Mouse (Mus musculus): ENCODE data around the gene Rprd1b. TPM values are rescaled to one million over a fixed set of nuclear protein-coding genes. Genes with fewer than 3 reads are reported as not detected.

Gene Rprd1b
- polyA plus RNA-seq, 1 experiment from 2014 or later = 48.2 TPM

GRCm38 (mm10) chr2:158122814-158123213, 94.5 kb downstream of the Rprd1b start:
- Histone ChIP-seq H3K9ac (ENCODE audit: low read depth, low read length) (no peak overlapping the region), H3K27ac (ENCODE audit: low read depth, low read length) (no peak overlapping the region), H3K4me2 (no peak overlapping the region), H3K4me3 (ENCODE audit: low read depth, low read length) (no peak overlapping the region), H3K27me3 (replicated peaks; ENCODE audit: control insufficient read depth, insufficient read depth, low read length) (no peaks in the 10 kb centered on the region), H3K36me3 (ENCODE audit: control insufficient read depth, insufficient read depth, low read length) (peaks cover 37% of the 10 kb centered on the region), H3K4me1 (replicated peaks; ENCODE audit: control insufficient read depth, insufficient read depth, low read length) (peaks cover 14% of the 10 kb centered on the region), H3K9me3 (ENCODE audit: control insufficient read depth, low read length) (no peaks in the 10 kb centered on the region)
- DNase-seq (ENCODE audit: low spot score) (no peak), ATAC-seq (replicated peaks; ENCODE audit: low FRiP score) (no peak)
- WGBS = 82% methylated on average over 6 of the region's 6 CpGs

- DNase-seq (ENCODE audit: low spot score) = no peak
- no peak overlapping the region for H3K27ac ChIP-seq (ENCODE audit: low read depth, low read length)
- no peaks in the 10 kb centered on the region for H3K27me3 ChIP-seq (replicated peaks; ENCODE audit: control insufficient read depth, insufficient read depth, low read length)
- no peak for ATAC-seq (replicated peaks; ENCODE audit: low FRiP score)
- H3K4me3 ChIP-seq (ENCODE audit: low read depth, low read length) = no peak overlapping the region
- peaks cover 36% of the 10 kb centered on the region for H3K36me3 ChIP-seq (ENCODE audit: control insufficient read depth, insufficient read depth, low read length)
- 88% methylated on average over 6 of the region's 6 CpGs for WGBS
- peaks cover 7% of the 10 kb centered on the region; the same call in 1 of the 2 replicates for H3K4me1 ChIP-seq (replicated peaks; ENCODE audit: control insufficient read depth, insufficient read depth, low read length)
- no peaks in the 10 kb centered on the region for H3K9me3 ChIP-seq (ENCODE audit: control insufficient read depth, low read length)
- H3K9ac ChIP-seq (ENCODE audit: low read depth, low read length) = no peak overlapping the region
- no peak overlapping the region for H3K4me2 ChIP-seq
Observed at GRCm38 (mm10) chr2:158127245-158127644, 98.9 kb downstream of the Rprd1b start.

DNA sequence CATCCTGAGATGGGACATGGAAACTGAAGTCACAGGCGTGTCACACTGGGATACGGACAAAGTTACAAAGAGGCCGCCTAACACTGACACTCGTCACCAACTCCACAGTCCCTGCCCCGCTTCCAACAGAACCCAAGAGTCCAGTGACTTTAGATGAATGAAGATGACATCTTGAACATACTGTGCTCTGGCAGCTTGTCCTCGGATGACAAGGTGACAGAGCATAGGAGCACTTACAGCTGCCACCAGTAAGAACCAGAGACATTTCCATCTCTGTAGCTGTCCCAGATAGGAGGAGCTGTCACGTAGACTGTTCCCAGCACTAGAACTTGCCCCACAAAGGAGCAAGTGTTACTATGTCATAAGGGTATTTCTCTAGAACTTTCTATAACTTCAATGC, 99.6 kb downstream of the Rprd1b start:
- H3K36me3 ChIP-seq (ENCODE audit: control insufficient read depth, insufficient read depth, low read length) = peaks cover 39% of the 10 kb centered on the region
- H3K27ac ChIP-seq (ENCODE audit: low read depth, low read length) = no peak overlapping the region
- no peak for DNase-seq (ENCODE audit: low spot score)
- H3K9ac ChIP-seq (ENCODE audit: low read depth, low read length) = no peak overlapping the region
- H3K4me3 ChIP-seq (ENCODE audit: low read depth, low read length) = no peak overlapping the region
- no peaks in the 10 kb centered on the region for H3K27me3 ChIP-seq (replicated peaks; ENCODE audit: control insufficient read depth, insufficient read depth, low read length)
- H3K4me2 ChIP-seq = no peak overlapping the region
- H3K4me1 ChIP-seq (replicated peaks; ENCODE audit: control insufficient read depth, insufficient read depth, low read length) = peaks cover 7% of the 10 kb centered on the region; the same call in 1 of the 2 replicates
- ATAC-seq (replicated peaks; ENCODE audit: low FRiP score) = no peak
- 89% methylated on average over 7 of the region's 7 CpGs for WGBS
- no peaks in the 10 kb centered on the region for H3K9me3 ChIP-seq (ENCODE audit: control insufficient read depth, low read length)

DNA sequence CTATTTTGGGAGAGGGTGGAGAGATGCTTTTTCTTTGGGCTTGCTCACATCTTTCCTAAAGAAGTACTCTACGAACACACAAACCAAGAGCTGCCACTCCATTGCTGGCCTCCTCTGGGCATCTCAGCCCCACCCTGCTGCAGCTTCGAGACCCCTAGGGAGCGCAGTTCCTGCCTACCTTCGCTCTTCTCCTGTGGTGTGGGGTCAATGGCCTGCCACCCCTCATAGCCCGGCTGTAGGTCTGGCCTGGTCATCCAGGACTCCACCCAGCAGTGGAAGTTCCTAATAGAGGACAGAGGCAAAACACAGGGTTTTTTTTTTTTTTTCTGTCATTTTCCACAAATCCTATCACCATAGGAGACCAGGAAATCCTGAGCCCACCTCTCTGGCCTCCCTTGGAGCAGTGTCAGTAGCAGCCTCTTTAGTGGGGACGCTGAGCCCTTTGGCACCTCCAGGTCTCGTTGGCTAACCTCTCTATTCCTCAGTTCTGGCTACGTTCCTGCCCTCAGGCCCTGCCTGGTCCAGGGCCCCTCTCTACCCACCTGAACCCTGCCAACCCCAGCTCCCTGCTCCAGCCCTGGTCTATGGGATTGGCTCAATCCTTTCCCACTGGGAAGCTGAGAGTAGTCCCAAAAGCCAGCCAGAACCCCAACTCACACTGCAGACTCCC, 100.3 kb downstream of the Rprd1b start:
- H3K36me3 ChIP-seq (ENCODE audit: control insufficient read depth, insufficient read depth, low read length) = peaks cover 40% of the 10 kb centered on the region
- no peak overlapping the region for H3K9ac ChIP-seq (ENCODE audit: low read depth, low read length)
- no peaks in the 10 kb centered on the region for H3K9me3 ChIP-seq (ENCODE audit: control insufficient read depth, low read length)
- no peak overlapping the region for H3K4me2 ChIP-seq
- no peak overlapping the region for H3K4me3 ChIP-seq (ENCODE audit: low read depth, low read length)
- WGBS = 86% methylated on average over 8 of the region's 8 CpGs
- ATAC-seq (replicated peaks; ENCODE audit: low FRiP score) (no peak), DNase-seq (ENCODE audit: low spot score) (no peak)
- peaks cover 7% of the 10 kb centered on the region; the same call in 1 of the 2 replicates for H3K4me1 ChIP-seq (replicated peaks; ENCODE audit: control insufficient read depth, insufficient read depth, low read length)
- no peak overlapping the region for H3K27ac ChIP-seq (ENCODE audit: low read depth, low read length)
- no peaks in the 10 kb centered on the region for H3K27me3 ChIP-seq (replicated peaks; ENCODE audit: control insufficient read depth, insufficient read depth, low read length)

GRCm38 (mm10) chr2:158129291-158130002, 101.2 kb downstream of the Rprd1b start:
- H3K27me3 ChIP-seq (replicated peaks; ENCODE audit: control insufficient read depth, insufficient read depth, low read length) = no peaks in the 10 kb centered on the region
- H3K9ac ChIP-seq (ENCODE audit: low read depth, low read length) = no peak overlapping the region
- 83% methylated on average over 16 of the region's 16 CpGs for WGBS
- H3K4me2 ChIP-seq = no peak overlapping the region
- peaks cover 37% of the 10 kb centered on the region for H3K36me3 ChIP-seq (ENCODE audit: control insufficient read depth, insufficient read depth, low read length)
- no peaks in the 10 kb centered on the region for H3K9me3 ChIP-seq (ENCODE audit: control insufficient read depth, low read length)
- peaks cover 10% of the 10 kb centered on the region; the same call in 1 of the 2 replicates for H3K4me1 ChIP-seq (replicated peaks; ENCODE audit: control insufficient read depth, insufficient read depth, low read length)
- no peak overlapping the region for H3K27ac ChIP-seq (ENCODE audit: low read depth, low read length)
- ATAC-seq (replicated peaks; ENCODE audit: low FRiP score) = no peak
- DNase-seq (ENCODE audit: low spot score) = no peak
- no peak overlapping the region for H3K4me3 ChIP-seq (ENCODE audit: low read depth, low read length)

GRCm38 (mm10) chr2:158130391-158130986, 102.2 kb downstream of the Rprd1b start:
- H3K9ac ChIP-seq (ENCODE audit: low read depth, low read length) = no peak overlapping the region

GRCm38 (mm10) chr2:158131197-158131835, 103.0 kb downstream of the Rprd1b start:
- 86% methylated on average over 13 of the region's 13 CpGs for WGBS
- no peak overlapping the region for H3K4me3 ChIP-seq (ENCODE audit: low read depth, low read length)
- peaks cover 25% of the 10 kb centered on the region for H3K36me3 ChIP-seq (ENCODE audit: control insufficient read depth, insufficient read depth, low read length)
- H3K27me3 ChIP-seq (replicated peaks; ENCODE audit: control insufficient read depth, insufficient read depth, low read length) = no peaks in the 10 kb centered on the region
- no peak overlapping the region for H3K27ac ChIP-seq (ENCODE audit: low read depth, low read length)
- ATAC-seq (replicated peaks; ENCODE audit: low FRiP score) (no peak), DNase-seq (ENCODE audit: low spot score) (no peak)
- peaks cover 10% of the 10 kb centered on the region; the same call in 1 of the 2 replicates for H3K4me1 ChIP-seq (replicated peaks; ENCODE audit: control insufficient read depth, insufficient read depth, low read length)
- H3K4me2 ChIP-seq = no peak overlapping the region
- no peaks in the 10 kb centered on the region for H3K9me3 ChIP-seq (ENCODE audit: control insufficient read depth, low read length)
- H3K9ac ChIP-seq (ENCODE audit: low read depth, low read length) = no peak overlapping the region

More at GRCm38 (mm10) chr2:158130391-158130986, 102.2 kb downstream of the Rprd1b start:
- Histone ChIP-seq H3K27me3 (replicated peaks; ENCODE audit: control insufficient read depth, insufficient read depth, low read length) (no peaks in the 10 kb centered on the region), H3K4me2 (no peak overlapping the region), H3K27ac (ENCODE audit: low read depth, low read length) (no peak overlapping the region), H3K4me1 (replicated peaks; ENCODE audit: control insufficient read depth, insufficient read depth, low read length) (peaks cover 10% of the 10 kb centered on the region; the same call in 1 of the 2 replicates), H3K4me3 (ENCODE audit: low read depth, low read length) (no peak overlapping the region), H3K9me3 (ENCODE audit: control insufficient read depth, low read length) (no peaks in the 10 kb centered on the region), H3K36me3 (ENCODE audit: control insufficient read depth, insufficient read depth, low read length) (peaks cover 31% of the 10 kb centered on the region)
- 69% methylated on average over 5 of the region's 5 CpGs for WGBS
- no peak for ATAC-seq (replicated peaks; ENCODE audit: low FRiP score)
- DNase-seq (ENCODE audit: low spot score) = no peak

DNA sequence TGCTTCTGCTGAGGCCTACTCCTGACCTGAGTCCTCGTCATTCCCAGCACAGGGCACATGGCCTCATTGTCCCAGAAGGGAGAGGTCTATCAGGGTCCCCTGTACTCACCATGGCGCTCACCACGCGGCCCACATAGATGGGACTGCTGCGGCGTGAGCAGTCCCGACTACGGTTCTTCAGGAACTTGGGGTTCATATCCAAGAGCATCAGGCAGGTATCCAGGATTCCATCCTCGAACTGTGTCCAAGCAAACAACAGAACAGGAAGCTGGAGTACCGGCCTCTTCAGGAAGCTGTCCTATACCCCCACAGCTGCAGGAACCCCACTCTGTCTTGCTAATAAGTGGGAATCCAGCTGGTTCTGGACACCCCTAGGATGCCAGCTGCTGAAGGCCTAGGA, 104.0 kb downstream of the Rprd1b start:
- ATAC-seq (replicated peaks; ENCODE audit: low FRiP score) (no peak), DNase-seq (ENCODE audit: low spot score) (no peak)
- Histone ChIP-seq H3K36me3 (ENCODE audit: control insufficient read depth, insufficient read depth, low read length) (peaks cover 23% of the 10 kb centered on the region), H3K4me2 (no peak overlapping the region), H3K4me1 (replicated peaks; ENCODE audit: control insufficient read depth, insufficient read depth, low read length) (peaks cover 10% of the 10 kb centered on the region; the same call in 1 of the 2 replicates), H3K4me3 (ENCODE audit: low read depth, low read length) (no peak overlapping the region), H3K9ac (ENCODE audit: low read depth, low read length) (no peak overlapping the region), H3K27me3 (replicated peaks; ENCODE audit: control insufficient read depth, insufficient read depth, low read length) (no peaks in the 10 kb centered on the region), H3K9me3 (ENCODE audit: control insufficient read depth, low read length) (no peaks in the 10 kb centered on the region), H3K27ac (ENCODE audit: low read depth, low read length) (no peak overlapping the region)
- 90% methylated on average over 10 of the region's 10 CpGs for WGBS

Measured in liver, embryonic 11.5 days (tissue).